7 mouse cellular contexts compared by ENCODE assay signal in the genomic region with DNA sequence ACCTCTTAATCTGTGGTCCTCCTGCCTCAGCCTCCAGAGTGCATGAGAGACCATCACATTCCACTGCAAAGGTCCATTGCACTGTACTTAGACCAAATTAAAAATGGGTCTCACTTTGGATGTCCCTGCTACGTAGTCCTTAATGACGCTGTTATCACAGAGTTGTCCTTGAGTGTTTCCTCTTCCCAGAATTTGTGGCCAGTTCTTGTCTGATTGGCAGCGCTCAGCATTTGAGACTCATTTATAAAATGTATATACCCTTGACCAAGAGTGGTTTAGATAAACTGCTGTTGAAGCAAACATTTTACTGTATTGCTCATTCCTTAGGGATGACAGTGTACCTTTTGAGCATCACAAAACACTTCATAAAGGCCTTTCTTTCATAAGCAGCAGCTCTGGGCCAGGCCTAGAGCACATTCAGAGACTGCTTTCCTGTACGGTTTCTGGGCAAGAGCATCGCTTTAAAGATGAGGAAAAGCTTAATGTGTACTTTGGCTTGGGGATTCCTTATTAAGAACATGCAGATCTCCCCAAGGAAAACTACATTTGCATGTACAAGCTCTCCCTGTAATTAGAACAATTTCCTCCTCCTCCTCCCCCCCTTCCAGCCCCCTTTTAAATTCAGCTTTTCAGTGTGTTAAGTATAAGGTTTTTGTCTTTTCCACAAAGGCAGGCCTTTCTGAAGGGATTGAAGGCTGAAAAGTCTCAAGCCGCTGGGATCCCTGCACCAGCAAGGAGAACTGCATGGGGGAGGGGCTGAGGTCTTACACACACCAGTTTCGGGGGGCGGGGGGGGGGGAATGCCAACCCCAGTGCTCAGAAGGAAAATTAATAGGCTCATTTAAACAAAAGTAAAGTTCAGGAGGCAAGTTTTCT. TPM values are rescaled to one million over a fixed set of nuclear protein-coding genes. Genes with fewer than 3 reads are reported as not detected.
DNase-seq lines count a peak whose midpoint lies in the region; ATAC-seq lines count a peak whose summit lies in the region.

No protein-coding gene starts in this region.

- no peaks in the 10 kb centered on the region for H3K27me3 ChIP-seq in limb, embryonic 15.5 days

- no peak overlapping the region for H3K9ac ChIP-seq in limb, embryonic 15.5 days

- peak overlapping the region; percentile 72 for H3K27ac ChIP-seq in limb, embryonic 15.5 days

- 33% methylated on average over 8 of the region's 8 CpGs for WGBS in limb, embryonic 15.5 days

- peak; percentile 43 for DNase-seq in NIH3T3 (ENCODE audit: low read depth)
- peak; percentile 58 for DNase-seq in brain, embryonic 18.5 days (ENCODE audit: low read depth, low spot score)
- peak; percentile 39 to 57 for DNase-seq in heart, adult 9 months (ENCODE audit: low spot score in 2 of 2)
- peak; percentile 17 for DNase-seq in telencephalon, adult 2 months (ENCODE audit: low read depth, low spot score)
- no peak for DNase-seq in T-cell, adult 2 months (ENCODE audit: low spot score)
- no peak for DNase-seq in gastrocnemius, postnatal 10 days

- no peak overlapping the region for H3K4me3 ChIP-seq in limb, embryonic 15.5 days

- H3K36me3 ChIP-seq in limb, embryonic 15.5 days: no peaks in the 10 kb centered on the region

- 0 out of 2 replicates have a peak, but pooled peaks have one; percentile 10 for ATAC-seq in limb, embryonic 15.5 days (ENCODE audit: insufficient number of reproducible peaks, low FRiP score, low TSS enrichment, low read depth)

- peak overlapping the region; percentile 40 for H3K4me2 ChIP-seq in limb, embryonic 15.5 days

- no peaks in the 10 kb centered on the region for H3K9me3 ChIP-seq in limb, embryonic 15.5 days

- peaks cover 17% of the 10 kb centered on the region; the same call in 1 of the 2 replicates for H3K4me1 ChIP-seq in limb, embryonic 15.5 days

RNA-seq across cellular contexts. Expression of a gene that starts 52.5 kb away (rescaled TPM):
- 14.9 and 17.4 TPM in 2 replicates for polyA plus RNA-seq in limb, embryonic 15.5 days (2015; fragmentation: Nextera tagmentation; extraction: Ambion mirVana)
- 10 to 100 TPM; 32.8 to 39.9 TPM for total RNA-seq in gastrocnemius, postnatal 10 days (2021)

Comparison
In these comparisons a context has a peak if more than half of its experiments do, and no peak if none do; other contexts are left out.
1. DNase-seq: peak in NIH3T3 (single experiment), brain, embryonic 18.5 days (single experiment), heart, adult 9 months (2 of 2) and telencephalon, adult 2 months (single experiment); none in T-cell, adult 2 months (single experiment) and gastrocnemius, postnatal 10 days (single experiment).